Mouse (Mus musculus) lung, postnatal 25 days (tissue): ENCODE data around the gene Astn2.

Experiments
- DNase-seq: peaks from one replicate; pipeline ENCODE4 v3.0.0; 2022; ENCODE audit warnings: low spot score

Astn2 gene

DNA sequence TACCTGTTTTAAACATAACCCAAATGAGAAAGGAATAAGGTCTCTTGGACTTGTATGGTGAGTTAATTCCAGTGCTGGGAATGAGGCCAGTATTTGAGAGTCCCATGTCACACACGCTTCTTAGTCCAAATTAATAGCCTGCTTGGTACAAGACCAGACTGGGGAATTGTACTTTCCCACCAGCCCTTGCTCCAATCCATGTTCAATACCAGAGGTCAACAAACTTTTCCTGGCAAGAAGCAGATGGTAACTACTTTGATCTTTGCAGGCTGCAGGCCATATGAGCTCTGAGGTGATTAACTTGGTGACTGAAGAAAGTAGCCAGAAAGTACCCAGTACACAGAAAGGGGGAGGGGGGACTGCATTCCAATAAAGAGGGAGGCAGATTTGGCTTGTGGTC, 91.7 kb downstream of the Astn2 start:
- DNase-seq, result no peak

DNA sequence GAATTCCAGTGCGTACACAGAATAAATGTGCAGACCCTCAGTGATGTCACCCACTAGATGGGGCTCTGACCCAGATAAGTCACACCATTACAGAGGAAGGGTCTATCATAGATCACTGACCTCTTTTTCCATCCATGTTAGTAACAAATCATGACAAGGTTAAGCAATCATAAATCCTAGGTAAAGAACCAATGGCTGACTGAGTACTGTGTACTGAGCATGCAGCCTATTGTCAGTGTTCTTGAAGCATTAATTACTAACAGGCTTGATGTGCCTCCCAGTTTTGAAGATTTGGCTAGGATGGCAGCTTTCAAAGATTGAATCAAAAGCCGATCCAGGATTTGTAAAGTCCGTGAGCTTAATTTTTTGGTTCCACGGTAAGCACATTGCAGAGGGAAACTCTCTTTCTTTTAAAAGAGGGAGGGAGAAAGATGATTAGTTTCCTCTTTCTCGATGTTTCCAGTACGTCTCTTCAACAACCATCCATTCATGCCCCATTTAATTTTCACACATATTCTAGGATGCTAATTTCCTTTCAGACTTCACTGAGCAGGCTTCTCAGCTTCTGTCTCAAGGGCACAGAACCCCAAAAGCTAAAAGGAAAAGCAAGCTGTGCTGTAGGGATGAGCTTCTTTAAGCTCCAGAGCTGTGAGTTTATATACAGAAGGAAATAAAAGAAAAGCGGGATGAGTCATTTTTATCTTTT, 93.9 kb downstream of the Astn2 start:
- no peak for DNase-seq

DNA sequence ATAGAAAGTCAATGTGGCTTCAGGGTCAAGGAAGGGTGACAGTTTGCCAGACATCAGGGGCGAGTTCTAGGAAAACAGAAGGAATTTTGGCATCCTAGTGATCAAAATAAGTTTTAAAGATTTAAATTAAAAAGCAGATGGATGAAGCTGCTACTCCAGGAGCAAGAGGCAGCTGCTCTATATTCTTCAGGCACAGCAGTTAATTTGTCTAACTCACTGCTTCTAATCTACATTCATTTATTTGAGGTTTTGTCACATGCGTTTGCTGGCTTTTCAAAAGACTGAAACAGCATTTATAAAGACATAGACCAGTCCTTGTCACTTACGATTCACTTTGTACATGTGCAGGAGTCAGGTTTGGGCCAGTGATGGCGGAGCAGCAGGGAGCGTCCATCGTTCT, 98.0 kb downstream of the Astn2 start:
- no peak for DNase-seq

DNA sequence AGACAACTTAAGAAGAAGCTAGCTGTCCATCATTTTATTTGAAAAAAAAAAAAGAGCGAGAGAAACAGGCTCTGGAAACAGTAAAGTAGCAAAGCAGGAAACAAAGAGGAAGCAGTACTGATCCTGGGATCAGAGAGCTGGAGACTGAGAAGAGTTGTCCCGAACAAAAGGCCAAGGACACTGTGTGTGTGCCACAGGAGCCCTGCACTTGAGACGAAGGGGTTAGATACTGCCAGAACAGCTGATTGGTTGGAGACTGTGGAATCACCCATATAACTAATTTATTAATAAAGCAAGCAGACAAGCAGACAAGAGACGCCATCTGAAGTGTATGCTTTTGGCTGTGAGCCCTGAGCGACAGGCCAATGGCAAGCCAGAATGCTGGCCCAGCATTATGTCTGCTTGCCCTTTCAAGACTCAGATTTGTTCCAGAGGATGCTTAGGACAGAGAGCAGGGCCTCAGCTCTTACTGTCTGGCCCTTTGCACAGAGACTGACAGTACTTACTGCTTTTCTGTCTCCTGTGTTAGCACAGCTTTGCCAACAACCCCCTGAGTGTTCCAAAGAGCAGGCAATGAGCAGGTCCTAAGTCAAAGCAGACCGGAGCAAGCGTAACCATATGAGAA, 101.6 kb downstream of the Astn2 start:
- DNase-seq, result no peak

DNA sequence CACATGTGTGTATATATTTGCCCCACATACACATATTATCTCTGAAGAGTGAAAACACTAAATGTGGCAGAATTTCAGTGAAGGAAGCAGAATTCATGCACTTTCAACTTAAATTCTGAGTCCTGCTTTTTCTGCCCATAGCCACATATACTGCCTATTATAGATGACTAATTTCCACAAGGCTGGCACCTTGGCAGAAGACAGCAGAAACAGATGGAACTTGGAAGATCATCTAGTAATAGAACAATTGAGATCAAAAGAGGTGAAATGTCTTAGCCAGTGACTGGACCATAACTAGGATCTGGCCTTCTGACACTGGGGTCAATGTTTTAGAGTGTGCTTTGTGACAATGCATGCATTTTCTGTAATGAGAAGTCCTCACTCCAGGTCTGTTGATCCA, 119.4 kb downstream of the Astn2 start:
- no peak for DNase-seq

DNA sequence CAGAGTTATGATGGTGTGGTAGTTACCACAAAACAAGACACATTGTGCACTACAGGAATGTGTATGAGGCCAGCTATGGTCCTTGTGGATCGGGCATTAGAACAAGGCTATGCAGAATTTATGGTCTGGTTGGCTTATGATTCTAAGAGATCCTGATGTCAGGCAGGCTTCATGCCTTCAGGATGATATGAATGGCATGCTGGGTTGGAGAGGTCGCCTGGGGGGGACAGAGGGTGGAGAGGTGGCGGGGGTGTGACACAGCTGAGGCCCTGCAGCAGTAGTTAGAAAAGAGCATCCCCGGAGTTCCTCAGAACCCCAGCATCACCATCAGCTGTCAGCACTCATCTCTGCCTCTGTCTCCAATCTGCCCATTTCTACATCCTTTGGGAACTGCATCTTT, 128.3 kb downstream of the Astn2 start:
- no peak for DNase-seq

DNA sequence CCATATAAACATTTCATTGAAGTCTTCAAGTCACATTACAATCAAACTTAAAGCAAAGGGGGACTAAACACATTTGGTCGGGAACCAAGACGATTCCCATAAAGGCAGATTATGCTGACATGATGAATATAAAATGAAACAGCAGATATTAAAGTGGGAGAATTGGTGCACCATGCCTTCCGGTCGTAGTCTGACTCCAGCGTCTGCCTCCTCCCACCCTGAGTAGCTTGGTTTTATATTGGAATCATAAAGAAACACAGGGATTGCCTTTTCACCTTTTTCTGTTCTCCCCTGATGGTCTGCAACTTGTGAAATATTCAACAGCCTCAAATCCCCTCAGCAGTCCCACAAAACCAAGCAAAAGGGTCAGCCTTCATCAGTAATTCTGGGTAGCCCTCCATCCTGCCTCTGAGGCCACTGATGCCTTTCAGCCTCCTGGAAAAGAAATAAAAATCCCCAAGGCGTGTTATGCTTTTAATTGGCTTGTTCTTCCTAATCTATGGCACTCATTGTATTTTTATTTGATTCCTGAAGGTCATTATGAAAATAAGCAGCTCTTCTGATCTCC, 132.8 kb downstream of the Astn2 start:
- DNase-seq, result no peak

DNA sequence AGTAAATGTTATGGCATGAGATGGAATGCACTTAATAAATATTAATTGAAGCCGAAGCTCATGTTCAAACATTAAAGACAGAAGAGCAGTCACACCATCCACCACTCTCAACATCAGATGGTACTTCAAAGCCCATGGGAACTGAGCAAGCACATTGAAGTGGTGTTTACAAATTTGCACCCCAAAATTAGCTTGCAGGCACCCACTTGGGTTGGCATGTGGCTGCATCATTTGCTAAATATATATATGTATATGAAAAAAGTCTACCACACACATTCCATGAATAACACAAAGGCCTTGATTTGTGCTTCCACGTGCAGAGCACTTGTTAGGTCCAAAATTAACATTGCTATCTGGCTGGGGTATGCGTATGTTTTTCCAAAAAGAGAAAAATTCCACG, 140.4 kb downstream of the Astn2 start:
- DNase-seq, result no peak

DNA sequence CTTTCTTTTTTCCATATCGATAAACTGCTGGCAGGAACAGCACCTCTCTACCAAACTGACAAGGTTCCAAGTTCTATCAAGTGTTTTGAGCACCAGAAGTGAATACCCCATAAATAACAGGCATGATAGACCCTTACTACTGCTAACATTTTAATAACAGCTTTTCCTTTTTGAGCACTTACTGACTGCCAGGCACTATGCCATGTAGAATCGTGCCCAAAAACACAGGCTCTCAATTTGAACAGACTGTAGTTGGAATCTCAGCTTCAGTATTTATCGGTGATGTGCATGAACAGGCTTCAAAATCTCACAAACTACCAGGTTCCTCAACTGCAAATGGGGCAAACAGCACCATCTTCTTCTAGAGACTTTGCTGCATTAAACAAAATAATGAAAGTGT, 143.1 kb downstream of the Astn2 start:
- no peak for DNase-seq

DNA sequence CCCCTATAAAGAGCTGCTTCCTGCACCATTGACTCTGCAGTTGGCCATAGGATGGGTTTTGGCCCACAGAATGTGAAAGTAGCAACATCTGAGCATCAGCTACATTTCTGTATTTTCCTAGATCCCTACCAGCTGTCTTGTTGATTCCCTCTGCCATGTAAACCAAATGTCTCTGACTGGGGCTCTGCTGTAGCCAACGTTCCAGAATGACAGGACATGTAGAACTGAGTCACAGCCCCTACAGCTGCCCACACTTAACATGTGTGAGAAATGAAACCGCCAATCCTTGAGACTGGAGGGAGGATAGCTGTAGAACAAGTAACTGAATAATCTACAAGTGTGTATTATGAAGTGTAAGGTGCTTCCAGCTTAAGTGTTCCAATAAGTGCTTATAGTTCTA, 145.5 kb downstream of the Astn2 start:
- no peak for DNase-seq

DNA sequence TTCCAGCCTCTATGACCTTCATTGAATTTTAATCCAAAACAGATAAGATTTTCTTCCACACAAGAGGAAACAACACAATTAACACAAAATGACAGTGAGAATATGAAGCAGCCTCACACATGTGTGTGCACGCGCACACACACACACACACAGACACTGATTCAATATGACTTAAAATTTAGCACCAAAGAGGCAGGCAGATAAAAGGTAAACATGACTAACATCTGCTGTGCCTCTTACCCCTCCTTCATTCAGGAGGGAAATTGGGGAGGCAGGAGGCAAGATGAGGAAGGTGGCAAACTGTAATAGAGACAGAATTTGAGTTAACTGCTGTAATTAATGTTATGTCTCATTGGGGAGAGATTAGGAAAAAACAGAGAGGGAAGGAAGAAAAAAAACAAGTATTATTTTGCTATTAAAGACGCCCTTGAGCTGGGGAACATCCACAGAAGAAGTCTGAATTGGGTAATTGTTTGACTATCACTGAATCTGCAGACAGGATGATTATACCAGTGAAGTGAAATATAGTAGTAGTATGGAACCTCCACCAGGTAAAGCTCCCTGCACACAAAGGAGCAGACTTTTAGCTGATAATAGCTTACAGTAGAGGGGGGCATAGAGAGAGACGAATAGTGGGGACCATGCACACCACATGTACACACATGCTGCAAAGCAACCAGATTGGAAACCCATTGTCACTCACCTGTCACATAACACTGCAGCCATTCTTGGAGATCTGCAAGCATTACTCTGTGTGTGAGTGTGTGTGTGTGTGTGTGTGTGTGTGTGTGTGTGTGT, 149.5 kb downstream of the Astn2 start:
- no peak for DNase-seq

DNA sequence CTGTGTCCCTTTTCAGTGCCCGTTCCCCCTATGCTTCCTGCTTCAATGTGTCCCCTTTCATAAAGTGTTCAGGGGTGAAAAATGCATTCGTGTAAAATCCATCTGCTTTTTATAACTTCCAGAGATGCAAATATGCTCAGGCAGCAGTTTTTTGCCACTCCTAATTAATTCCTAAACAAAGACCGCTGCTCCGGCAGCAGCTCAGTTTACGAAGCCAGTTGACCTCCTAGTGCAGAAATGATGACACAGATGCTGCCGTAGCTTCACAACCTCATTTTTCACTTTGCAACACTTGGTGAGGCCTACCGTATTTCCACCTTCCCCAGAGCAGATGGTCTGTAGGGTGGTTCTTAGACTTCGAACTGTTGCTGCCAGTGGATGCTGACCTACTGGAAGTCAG, 155.9 kb downstream of the Astn2 start:
- no peak for DNase-seq

DNA sequence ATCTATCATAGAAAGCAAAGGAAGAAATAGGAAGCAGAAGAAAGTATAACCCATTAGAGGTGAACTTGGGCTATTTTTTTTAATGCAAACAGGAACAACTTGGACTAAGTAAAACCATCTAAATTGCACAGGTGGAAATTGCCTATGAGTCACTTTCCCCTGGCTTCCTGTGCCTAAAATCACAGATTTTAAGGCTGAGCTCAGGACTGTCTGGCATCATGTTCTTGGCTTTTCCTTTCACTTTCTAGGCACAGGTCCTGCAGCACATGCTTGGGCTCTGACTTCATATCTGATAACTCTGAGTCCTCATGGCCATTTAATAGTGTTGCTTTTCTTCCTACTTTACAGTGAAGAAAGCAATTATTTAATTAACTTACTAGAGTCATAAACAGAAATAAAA, 161.7 kb downstream of the Astn2 start:
- DNase-seq, result no peak

DNA sequence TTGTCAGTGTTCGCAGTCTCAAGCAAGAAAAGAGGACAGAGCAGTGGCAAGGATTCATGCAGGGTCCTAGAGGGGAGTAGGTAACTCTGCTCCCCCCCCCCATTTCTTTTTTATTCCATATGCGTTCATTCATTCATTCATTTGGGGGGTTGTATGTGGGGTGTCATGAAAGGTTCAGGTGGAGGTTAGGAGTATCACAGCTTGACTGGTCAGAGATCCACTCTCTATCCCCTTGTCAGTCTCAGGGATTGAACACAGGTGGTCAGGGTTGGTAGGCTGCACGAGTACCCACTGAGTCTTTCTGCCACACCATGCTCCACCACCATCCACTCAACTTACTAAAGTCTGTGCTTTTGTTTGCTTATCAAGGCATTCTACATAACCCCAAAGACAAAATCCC, 171.6 kb downstream of the Astn2 start:
- no peak for DNase-seq

DNA sequence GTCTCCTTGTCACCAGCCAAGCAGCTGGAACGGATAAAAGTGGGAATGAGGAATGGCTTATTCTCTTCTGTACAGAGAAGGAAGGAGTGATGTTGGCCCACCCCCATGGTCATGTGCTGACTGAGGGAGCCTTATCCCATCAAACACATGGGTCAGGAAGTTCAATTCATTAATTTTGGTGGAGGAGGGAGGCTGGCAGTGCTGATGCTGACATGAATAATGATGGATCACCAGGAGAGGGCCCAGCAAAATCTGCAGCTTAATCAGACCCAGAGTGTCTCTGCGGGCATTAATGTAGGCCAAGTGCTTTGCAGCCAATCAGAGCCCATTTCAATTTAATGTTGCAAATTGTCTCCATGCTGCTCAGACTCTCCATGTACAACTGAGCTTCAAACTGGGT, 172.1 kb downstream of the Astn2 start:
- no peak for DNase-seq

DNA sequence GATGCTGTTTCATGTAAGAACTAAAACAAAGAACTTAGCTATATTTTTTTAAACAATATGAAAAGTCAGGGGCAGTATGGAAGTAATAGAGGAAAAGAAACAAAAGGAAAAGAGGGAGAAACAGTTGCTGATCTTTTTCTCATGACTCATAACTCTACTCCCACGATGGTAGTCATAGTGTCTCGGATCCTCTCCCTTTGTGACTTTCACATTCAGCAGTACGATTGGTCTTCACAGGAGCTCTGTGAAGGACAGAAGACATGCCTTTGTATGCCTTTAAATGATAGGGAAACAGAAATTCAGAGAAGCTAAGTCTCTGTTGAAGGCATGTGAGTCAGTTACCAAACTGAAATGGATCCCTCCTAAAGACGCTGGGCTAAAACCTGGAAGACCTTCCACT, 173.7 kb downstream of the Astn2 start:
- no peak for DNase-seq

DNA sequence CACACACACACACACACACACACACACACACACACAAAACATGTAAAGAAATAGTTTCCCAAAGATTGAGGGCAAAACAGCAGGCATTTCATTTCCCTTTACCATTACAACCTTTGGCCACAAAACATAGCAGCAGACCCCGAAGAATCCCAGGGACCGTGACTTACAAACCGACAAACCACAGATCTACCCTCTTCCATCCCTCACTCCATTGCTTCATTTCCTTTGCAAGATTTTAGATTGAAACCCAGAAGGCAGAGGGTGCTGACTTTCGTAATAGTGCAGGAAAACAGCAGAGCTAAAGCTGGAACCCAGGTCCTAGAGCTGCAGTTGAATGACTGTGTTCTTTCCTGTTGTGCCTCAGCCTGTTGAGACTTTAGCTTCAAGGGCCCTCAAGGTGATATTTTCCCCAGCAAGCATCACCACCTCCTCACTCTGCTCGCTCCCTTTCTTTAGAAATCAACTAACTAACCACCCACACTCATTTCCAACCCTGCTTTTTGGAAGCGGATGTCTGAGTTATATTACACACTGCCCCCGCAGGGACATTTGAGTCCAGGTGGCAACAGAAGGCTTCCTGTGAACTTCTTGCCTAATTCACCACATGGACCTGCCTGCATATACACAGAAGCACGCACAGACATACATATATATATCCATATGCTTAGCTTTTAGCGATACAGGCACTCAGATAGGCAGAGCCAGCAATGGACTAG, 181.7 kb downstream of the Astn2 start:
- no peak for DNase-seq

DNA sequence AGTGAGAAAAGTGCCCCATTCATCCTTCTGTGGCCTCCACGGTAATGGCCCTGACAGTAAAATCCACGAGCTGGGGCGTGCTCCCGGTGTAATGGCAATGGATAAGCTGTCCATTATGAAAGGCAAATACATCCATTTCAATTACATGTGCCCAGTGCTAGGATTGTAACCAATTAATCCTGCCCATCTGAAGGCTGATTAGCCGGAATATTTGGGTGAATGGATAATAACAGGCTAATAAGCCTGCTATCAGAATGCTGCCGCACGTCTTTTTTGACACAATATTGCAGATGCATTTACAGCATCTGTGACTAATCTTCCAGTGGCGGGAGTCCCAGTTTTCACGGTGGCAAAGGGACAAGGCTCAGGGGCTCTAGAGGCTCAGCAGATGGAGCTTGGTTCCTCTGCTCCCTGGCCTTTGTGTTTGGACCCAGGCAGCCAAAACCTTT, 189.2 kb downstream of the Astn2 start:
- DNase-seq, result no peak

DNA sequence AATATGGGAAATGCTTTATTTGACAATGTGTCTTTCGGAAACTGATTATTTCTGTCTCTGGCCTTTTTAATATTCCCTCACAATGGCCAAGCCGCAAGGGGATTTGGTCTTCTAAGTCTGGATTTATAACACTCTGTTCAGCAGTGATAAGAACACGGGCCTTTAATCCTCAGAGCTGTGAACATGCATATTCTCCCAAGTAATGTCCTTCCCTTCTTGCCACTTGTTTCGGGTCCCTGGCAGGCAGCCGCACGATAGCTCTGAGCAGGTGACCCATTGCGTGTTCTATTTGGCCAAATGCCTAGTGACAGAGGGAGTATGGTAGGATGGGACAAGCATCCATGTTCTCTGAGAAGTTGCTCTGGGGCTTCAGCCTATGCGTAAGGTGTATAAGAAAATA, 214.8 kb downstream of the Astn2 start:
- DNase-seq, result no peak

DNA sequence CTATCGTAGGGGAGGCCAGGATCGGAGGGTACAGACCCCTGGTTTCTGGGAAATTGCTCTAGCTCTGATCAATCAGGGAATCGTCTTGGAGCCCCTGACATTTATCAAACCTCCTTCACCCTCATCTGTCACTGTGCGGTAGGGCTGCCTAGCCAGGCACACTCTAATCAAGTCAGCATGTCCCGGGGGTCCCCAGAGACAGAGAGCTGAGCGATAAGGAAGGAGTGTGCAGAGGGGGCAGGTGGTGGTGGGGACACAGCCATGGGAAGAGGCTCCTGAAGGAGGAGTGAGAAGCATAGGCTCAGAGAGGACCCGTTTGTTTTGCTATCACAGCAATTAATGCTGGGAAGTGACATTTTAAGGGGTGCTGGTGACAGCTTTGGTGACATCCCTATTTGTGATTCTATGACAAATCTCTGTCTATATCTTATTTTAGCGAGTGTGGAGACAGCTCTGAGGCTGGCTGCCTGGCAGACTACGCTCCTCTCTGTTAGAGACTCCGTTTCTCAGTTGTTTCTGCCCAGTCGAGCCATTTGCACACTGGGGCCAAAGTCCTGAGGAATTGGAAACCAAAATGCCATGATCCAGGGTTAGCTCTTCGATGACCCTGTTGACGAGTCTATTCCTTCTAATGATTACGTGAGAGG, 228.4 kb downstream of the Astn2 start:
- no peak for DNase-seq

DNA sequence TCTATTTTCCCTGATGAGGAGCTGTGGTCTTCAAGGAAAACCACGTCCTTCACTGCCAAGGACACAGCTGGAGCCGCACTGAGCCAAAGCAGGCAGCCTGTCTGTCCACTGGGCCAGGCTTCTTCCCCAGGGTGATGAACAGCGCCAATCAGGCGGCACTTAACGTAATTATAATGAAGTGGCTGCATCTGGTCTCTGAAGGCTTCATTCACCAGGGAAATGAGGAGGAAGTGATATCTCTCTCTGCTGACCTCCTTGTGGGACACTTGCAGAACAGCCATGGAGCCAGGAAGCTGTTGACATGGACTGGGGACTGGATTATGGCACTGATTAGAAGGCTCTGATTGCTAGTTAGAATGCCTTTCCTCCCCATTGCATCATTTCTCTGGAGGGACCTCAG, 232.8 kb downstream of the Astn2 start:
- peak; percentile 14 for DNase-seq

DNA sequence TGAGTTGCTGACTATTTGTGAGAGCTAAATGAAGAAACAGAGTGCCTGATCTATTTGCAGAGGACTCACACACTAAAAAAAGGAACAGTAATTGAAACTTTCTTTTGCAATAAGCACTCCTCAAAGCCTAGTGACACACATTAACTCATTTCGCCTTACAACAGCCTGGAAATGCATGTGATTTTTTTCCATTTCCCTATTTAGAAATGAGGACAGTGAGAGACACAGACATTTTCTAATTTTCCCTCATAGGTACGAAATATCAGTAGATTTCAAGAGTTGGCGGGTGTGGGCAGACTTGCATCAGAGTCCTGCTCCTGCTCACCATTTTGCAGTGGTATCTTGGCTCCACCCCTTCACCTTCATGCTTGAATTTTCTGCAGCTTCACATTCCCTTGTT, 233.6 kb downstream of the Astn2 start:
- no peak for DNase-seq
